Mouse (Mus musculus) CH12.LX (cell line): Measurements from ENCODE around the gene Otos. TPM values are rescaled to one million over a fixed set of nuclear protein-coding genes. Genes with fewer than 3 reads are reported as not detected.

Source experiments
- DNase-seq: peaks from one replicate; pipeline ENCODE4 v3.0.0-alpha.2; 2013; ENCODE audit errors: extremely low read depth
- H3K27ac ChIP-seq: 2 replicates; pipeline ENCODE4 v1.5.1; 2012; ENCODE audit warnings: low read depth, mild to moderate bottlenecking, control low read depth, moderate library complexity; ENCODE audit not compliant: insufficient read depth
- H3K27me3 ChIP-seq: replicated peaks from 2 replicates; pipeline ENCODE3; 2012; ENCODE audit warnings: inconsistent platforms
- H3K36me3 ChIP-seq, 2 experiments: replicated peaks in 1 of 2; 2 replicates each; pipeline versions ENCODE3 to v1.6.1; 2012; ENCODE audit warnings: inconsistent platforms in 1 of 2, low read length in 1 of 2, mild to moderate bottlenecking in 1 of 2, mixed read lengths in 1 of 2, moderate library complexity in 1 of 2; ENCODE audit not compliant: control insufficient read depth in 1 of 2, insufficient read depth in 1 of 2
- H3K4me1 ChIP-seq, 2 experiments: 2 replicates each; pipeline ENCODE4 v1.6.1; 2012; ENCODE audit warnings: inconsistent platforms in 1 of 2, moderate library complexity in 1 of 2; ENCODE audit not compliant: insufficient read depth in 2 of 2, control insufficient read depth in 1 of 2
- H3K4me2 ChIP-seq: 2 replicates; pipeline ENCODE4 v1.6.1; 2012; ENCODE audit warnings: low read depth, mild to moderate bottlenecking, control low read depth; ENCODE audit not compliant: poor library complexity, insufficient read depth, severe bottlenecking
- H3K4me3 ChIP-seq, 3 experiments: fragments of 150-350 bp in 1 of 3; sonication (generic) in 1 of 3; replicated peaks in 1 of 3; 2 replicates each; pipeline versions ENCODE3 to v1.5.1; 2011 to 2012; ENCODE audit warnings: low read depth in 2 of 3, low read length in 2 of 3, mild to moderate bottlenecking in 2 of 3, moderate library complexity in 2 of 3, control low read depth in 1 of 3, improper control_type of control experiment in 1 of 3, inconsistent platforms in 1 of 3, mixed read lengths in 1 of 3; ENCODE audit not compliant: poor library complexity in 1 of 3
- H3K79me2 ChIP-seq: replicated peaks from 2 replicates; pipeline ENCODE4 v1.6.1; 2012; ENCODE audit warnings: mild to moderate bottlenecking, moderate library complexity; ENCODE audit not compliant: control insufficient read depth, poor library complexity, insufficient read depth, severe bottlenecking; ENCODE audit errors: extremely low read depth
- H3K9ac ChIP-seq: 2 replicates; pipeline ENCODE4 v1.6.1; 2012; ENCODE audit warnings: low read depth, mild to moderate bottlenecking, control low read depth, moderate library complexity; ENCODE audit not compliant: insufficient read depth
- H3K9me3 ChIP-seq: replicated peaks from 2 replicates; pipeline ENCODE3; 2012; ENCODE audit warnings: low read length, inconsistent platforms, mixed read lengths
- CHD1 ChIP-seq: IDR thresholded peaks from 2 replicates; pipeline ENCODE4 v1.6.1; 2012; ENCODE audit warnings: low read depth, low read length, improper control_type of control experiment, inconsistent platforms
- CHD2 ChIP-seq: IDR thresholded peaks from 2 replicates; pipeline ENCODE4 v1.6.1; 2011; ENCODE audit warnings: low read length, improper control_type of control experiment
- CTCF ChIP-seq, 2 experiments: IDR thresholded peaks in 1 of 2; conservative IDR thresholded peaks in 1 of 2; 2 replicates each; pipeline ENCODE4 v1.5.1; 2011 to 2012; ENCODE audit warnings: low read depth in 2 of 2, low read length in 2 of 2, improper control_type of control experiment in 1 of 2, inconsistent platforms in 1 of 2, mild to moderate bottlenecking in 1 of 2, moderate library complexity in 1 of 2
- E2F4 ChIP-seq: IDR thresholded peaks from 2 replicates; pipeline ENCODE4 v1.6.1; 2011; ENCODE audit warnings: low read depth, low read length, improper control_type of control experiment; ENCODE audit not compliant: insufficient replicate concordance
- ELF1 ChIP-seq: IDR thresholded peaks from 2 replicates; pipeline ENCODE4 v1.6.1; 2014; ENCODE audit warnings: low read depth, mild to moderate bottlenecking, inconsistent platforms, low read length, improper control_type of control experiment
- EP300 ChIP-seq: IDR thresholded peaks from 2 replicates; pipeline ENCODE4 v1.6.1; 2011; ENCODE audit warnings: low read length, improper control_type of control experiment
- ETS1 ChIP-seq: conservative IDR thresholded peaks from 2 replicates; pipeline ENCODE4 v1.6.1; 2012; ENCODE audit warnings: low read depth, mild to moderate bottlenecking, inconsistent platforms, low read length, improper control_type of control experiment, moderate library complexity
- GABPA ChIP-seq: IDR thresholded peaks from 2 replicates; pipeline ENCODE4 v1.6.1; 2012; ENCODE audit warnings: low read depth, low read length, improper control_type of control experiment, inconsistent platforms; ENCODE audit not compliant: insufficient replicate concordance
- HCFC1 ChIP-seq: IDR thresholded peaks from 2 replicates; pipeline ENCODE4 v1.6.1; 2012; ENCODE audit warnings: low read depth, mild to moderate bottlenecking, inconsistent platforms, low read length, improper control_type of control experiment
- IRF4 ChIP-seq: IDR thresholded peaks from 2 replicates; pipeline ENCODE4 v1.6.1; 2014; ENCODE audit warnings: low read depth, mild to moderate bottlenecking, inconsistent platforms, low read length, improper control_type of control experiment
- JUN ChIP-seq: IDR thresholded peaks from 2 replicates; pipeline ENCODE4 v1.6.1; 2011; ENCODE audit warnings: low read depth, mild to moderate bottlenecking, low read length, improper control_type of control experiment, moderate library complexity; ENCODE audit not compliant: insufficient read depth
- JUND ChIP-seq: conservative IDR thresholded peaks from 2 replicates; pipeline ENCODE4 v1.6.1; 2011; ENCODE audit warnings: low read depth, low read length, improper control_type of control experiment
- KAT2A ChIP-seq: IDR thresholded peaks from 2 replicates; pipeline ENCODE4 v1.6.1; 2012; ENCODE audit warnings: low read length, improper control_type of control experiment, inconsistent platforms; ENCODE audit not compliant: insufficient replicate concordance
- MAFK ChIP-seq: IDR thresholded peaks from 2 replicates; pipeline ENCODE4 v1.6.1; 2011; ENCODE audit warnings: low read length, improper control_type of control experiment; ENCODE audit not compliant: insufficient replicate concordance
- MAX ChIP-seq: IDR thresholded peaks from 2 replicates; pipeline ENCODE4 v1.6.1; 2011; ENCODE audit warnings: low read length, improper control_type of control experiment
- MEF2A ChIP-seq: IDR thresholded peaks from 2 replicates; pipeline ENCODE4 v1.6.1; 2014; ENCODE audit warnings: low read depth, mild to moderate bottlenecking, inconsistent platforms, low read length, improper control_type of control experiment, borderline replicate concordance
- MXI1 ChIP-seq: IDR thresholded peaks from 2 replicates; pipeline ENCODE4 v1.6.1; 2011; ENCODE audit warnings: mild to moderate bottlenecking, low read depth, low read length, improper control_type of control experiment
- MYC ChIP-seq: IDR thresholded peaks from 2 replicates; pipeline ENCODE4 v1.6.1; 2011; ENCODE audit warnings: low read depth, mild to moderate bottlenecking, improper control_type of control experiment, low read length
- NELFE ChIP-seq: IDR thresholded peaks from 2 replicates; pipeline ENCODE4 v1.6.1; 2011; ENCODE audit warnings: low read depth, low read length, improper control_type of control experiment
- NRF1 ChIP-seq: IDR thresholded peaks from 2 replicates; pipeline ENCODE4 v1.6.1; 2014; ENCODE audit warnings: low read depth, mild to moderate bottlenecking, inconsistent platforms, low read length, improper control_type of control experiment, moderate library complexity
- PAX5 ChIP-seq: IDR thresholded peaks from 2 replicates; pipeline ENCODE4 v1.6.1; 2012; ENCODE audit warnings: low read length, inconsistent platforms, mixed read lengths
- POLR2A ChIP-seq: IDR thresholded peaks from 2 replicates; pipeline ENCODE4 v1.6.1; 2011; ENCODE audit warnings: low read depth, mild to moderate bottlenecking, improper control_type of control experiment, low read length
- POLR2AphosphoS2 ChIP-seq: IDR thresholded peaks from 2 replicates; pipeline ENCODE4 v1.6.1; 2011; ENCODE audit warnings: low read depth, low read length, improper control_type of control experiment
- RAD21 ChIP-seq: IDR thresholded peaks from 2 replicates; pipeline ENCODE4 v1.6.1; 2011; ENCODE audit warnings: low read depth, mild to moderate bottlenecking, low read length, improper control_type of control experiment, moderate library complexity
- SIN3A ChIP-seq: IDR thresholded peaks from 2 replicates; pipeline ENCODE4 v1.6.1; 2012; ENCODE audit warnings: low read length, improper control_type of control experiment, inconsistent platforms
- SMC3 ChIP-seq: IDR thresholded peaks from 2 replicates; pipeline ENCODE4 v1.6.1; 2011; ENCODE audit warnings: low read depth, low read length, improper control_type of control experiment
- TBP ChIP-seq: conservative IDR thresholded peaks from 2 replicates; pipeline ENCODE4 v1.6.1; 2011; ENCODE audit warnings: low read depth, low read length, improper control_type of control experiment
- TCF12 ChIP-seq: IDR thresholded peaks from 2 replicates; pipeline ENCODE4 v1.6.1; 2014; ENCODE audit warnings: low read depth, mild to moderate bottlenecking, inconsistent platforms, low read length, improper control_type of control experiment
- UBTF ChIP-seq: IDR thresholded peaks from 2 replicates; pipeline ENCODE4 v1.6.1; 2012; ENCODE audit warnings: low read depth, mild to moderate bottlenecking, inconsistent platforms, low read length, improper control_type of control experiment, moderate library complexity
- USF2 ChIP-seq: conservative IDR thresholded peaks from 2 replicates; pipeline ENCODE4 v1.6.1; 2011; ENCODE audit warnings: low read depth, low read length, improper control_type of control experiment
- ZC3H11A ChIP-seq: IDR thresholded peaks from 2 replicates; pipeline ENCODE4 v1.6.1; 2012; ENCODE audit warnings: low read depth, mild to moderate bottlenecking, inconsistent platforms, low read length, improper control_type of control experiment
- ZKSCAN1 ChIP-seq: IDR thresholded peaks from 2 replicates; pipeline ENCODE4 v1.6.1; 2012; ENCODE audit warnings: low read depth, inconsistent platforms, low read length, improper control_type of control experiment, borderline replicate concordance
- ZMIZ1 ChIP-seq: IDR thresholded peaks from 2 replicates; pipeline ENCODE4 v1.6.1; 2012; ENCODE audit warnings: low read depth, mild to moderate bottlenecking, inconsistent platforms, low read length, improper control_type of control experiment
- ZNF384 ChIP-seq: IDR thresholded peaks from 2 replicates; pipeline ENCODE4 v1.6.1; 2012; ENCODE audit warnings: low read depth, low read length, improper control_type of control experiment, inconsistent platforms
- dilution Hi-C: fragments of 300-500 bp; cut with MboI; formaldehyde crosslinking; loops from 2 replicates; pipeline ENCODE4 v1.14.3; 2020; ENCODE audit warnings: low sequenced_read_pairs; ENCODE audit not compliant: extremely low pct_unique_long_range_greater_than_20kb, extremely low pct_ligation_motif_present
- in situ Hi-C: fragments of 300-500 bp; cut with MboI; formaldehyde crosslinking; loops from 3 replicates; pipeline ENCODE4 v1.14.3; 2019; ENCODE audit warnings: low sequenced_read_pairs, low pct_ligation_motif_present, low pct_unique_long_range_greater_than_20kb, mixed read lengths
- polyA plus RNA-seq: library from polyadenylated mRNA; unstranded; fragments of >175 nt; gene quantifications from 2 replicates; pipeline ENCODE4 v1.2.1, GENCODE M21; 2012; ENCODE audit warnings: low read depth; ENCODE audit not compliant: insufficient read length
- total RNA-seq, 2 experiments: library from RNA; depleted of rRNA; stranded (reverse); fragments of 300-350 nt in 1 of 2; fragments of >200 nt in 1 of 2; gene quantifications; 2 replicates each; pipeline ENCODE4 v1.2.3; 2012 to 2014

The Otos gene
- total and polyA plus RNA-seq, 3 experiments, result 0.24 TPM; not detected in 2

GRCm38 (mm10) chr1:92611008-92611407 lies 37.6 kb downstream of the Otos start:
- Histone ChIP-seq H3K36me3 (no peaks in the 10 kb centered on the region), H3K27me3 (peaks cover 69% of the 10 kb centered on the region), H3K4me1 (peaks cover 0 to 2% of the 10 kb centered on the region in 2 experiments; a peak in 1 of 4 replicates)
- DNase-seq, result peak; percentile 52
- in situ Hi-C loops (loop anchor here (5.0 kb wide), 1 partner anchor 94 kb away; the partner anchor contains the start of gene Olfr1414), dilution Hi-C loops (no loop called here)
- no peak for TF ChIP-seq SIN3A
- peak; percentile 46; the same call in 1 of the 2 replicates for TF ChIP-seq ZC3H11A
- no peak for TF ChIP-seq MXI1
- TF ChIP-seq MEF2A, result no peak
- TF ChIP-seq CHD2, result no peak
- TF ChIP-seq E2F4, result no peak
- TF ChIP-seq IRF4, result peak; percentile 26; the same call in 1 of the 2 replicates
- TF ChIP-seq JUN, result no peak
- peak; percentile 82 to 90 for TF ChIP-seq CTCF (conservative IDR thresholded peaks at IDR 0.05 in 1 of 2, IDR thresholded peaks at IDR 0.05 in 1 of 2; ENCODE audit: low read depth in 2 of 2, low read length in 2 of 2)
- no peak for TF ChIP-seq MAX
- no peak for TF ChIP-seq JUND
- TF ChIP-seq TCF12, result no peak
- TF ChIP-seq USF2, result no peak
- TF ChIP-seq NRF1, result no peak
- no peak; the same call in 1 of the 2 replicates for TF ChIP-seq NELFE
- no peak for TF ChIP-seq KAT2A
- TF ChIP-seq EP300, result no peak
- no peak for TF ChIP-seq GABPA
- TF ChIP-seq MAFK, result 0 out of 2 replicates have a peak, but pooled peaks have one; percentile 27
- no peak for TF ChIP-seq ZKSCAN1
- peak; percentile 94 for TF ChIP-seq RAD21
- TF ChIP-seq UBTF, result no peak
- TF ChIP-seq PAX5, result no peak
- no peak for TF ChIP-seq HCFC1
- TF ChIP-seq ZNF384, result peak; percentile 76
- TF ChIP-seq POLR2A, result no peak
- no peak for TF ChIP-seq ZMIZ1
- TF ChIP-seq TBP, result no peak
- no peak for TF ChIP-seq POLR2AphosphoS2
- no peak for TF ChIP-seq CHD1
- TF ChIP-seq MYC, result no peak
- no peak for TF ChIP-seq ELF1
- no peak for TF ChIP-seq ETS1
- peak; percentile 78 for TF ChIP-seq SMC3
- TF ChIP-seq, all 38 proteins: peak for 7
- H3K9me3 ChIP-seq, result peaks cover 6% of the 10 kb centered on the region
- H3K4me3 ChIP-seq, result no peak overlapping the region
- no peaks in the 10 kb centered on the region for H3K79me2 ChIP-seq
- H3K4me2 ChIP-seq, result no peak overlapping the region
- H3K27ac ChIP-seq, result no peak overlapping the region
- no peak overlapping the region for H3K9ac ChIP-seq
